Mouse (Mus musculus) spleen, embryonic (tissue): ENCODE results near the gene Nop9.

Experiments used
- CTCF ChIA-PET: fragments of 350-600 bp; sonication (Branson Sonifier 250); formaldehyde crosslinking; loops from one replicate; lab custom pipeline; 2022; lab: Charles Lee

Nop9 gene

DNA sequence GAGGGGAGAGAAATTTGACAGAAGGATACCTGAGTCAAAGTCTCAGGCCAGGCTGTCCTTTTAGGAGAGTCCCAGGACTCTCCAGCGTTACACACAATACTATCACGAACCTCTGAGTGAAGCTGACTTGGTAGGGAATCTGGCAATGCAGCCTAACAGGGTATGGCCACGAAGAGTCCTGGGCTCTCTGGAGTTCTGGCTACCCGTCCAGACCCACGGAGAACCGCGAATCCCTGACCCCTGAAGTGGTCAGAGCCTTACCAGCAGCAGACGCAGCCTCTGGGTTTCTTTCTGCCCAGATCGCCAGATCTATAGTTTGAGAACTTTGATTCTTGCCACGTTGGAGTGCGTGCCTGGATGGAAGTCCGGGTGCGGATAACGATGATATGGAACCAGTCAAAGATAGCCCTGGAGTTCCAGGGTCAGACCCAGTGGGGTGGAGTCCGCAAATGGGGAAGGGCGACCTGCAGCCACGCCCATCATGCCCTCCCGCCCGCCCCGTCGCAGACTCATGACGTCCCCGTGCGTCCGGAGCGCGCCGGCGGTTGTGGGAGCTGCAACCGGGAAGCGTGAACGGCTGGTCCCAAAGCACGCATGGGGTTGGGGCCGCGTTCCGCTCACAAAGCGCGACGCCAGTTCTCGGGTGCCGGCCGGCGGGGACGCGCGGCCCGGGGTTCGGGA lies at the start of gene Nop9, which contains the start of gene Dhrs1:
Gene Nop9 (plus strand): TSS at position 514 of the 681 bp plus-strand sequence.
Gene Dhrs1 (minus strand): TSS at position 511 of the 681 bp plus-strand sequence.
- CTCF ChIA-PET = interaction anchor here (0.6 to 0.9 kb wide), 2 partner anchors 101 to 111 kb away, joined by 3 to 6 read pairs; no protein-coding TSS in a partner anchor

DNA sequence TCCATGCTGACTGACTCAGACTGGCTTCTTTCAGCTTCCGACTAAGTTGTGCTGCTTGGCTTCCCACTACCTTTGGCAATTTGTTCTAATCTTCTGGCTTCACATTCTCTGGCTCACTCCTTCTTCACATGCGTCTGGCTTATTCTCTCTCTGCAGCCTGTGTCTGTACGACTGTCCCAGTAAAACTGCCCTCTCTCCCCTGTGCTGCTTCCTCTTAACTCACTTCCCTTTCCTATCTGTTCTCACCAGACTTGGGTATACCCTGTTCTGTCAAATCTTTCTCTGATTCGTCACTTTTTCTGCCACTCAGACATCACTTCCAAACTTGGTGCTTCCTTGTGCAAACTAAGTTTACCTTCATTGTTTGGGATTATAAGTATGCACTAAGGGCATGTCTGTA lies 48.3 kb upstream of the Nop9 start:
- CTCF ChIA-PET = no interaction called here

DNA sequence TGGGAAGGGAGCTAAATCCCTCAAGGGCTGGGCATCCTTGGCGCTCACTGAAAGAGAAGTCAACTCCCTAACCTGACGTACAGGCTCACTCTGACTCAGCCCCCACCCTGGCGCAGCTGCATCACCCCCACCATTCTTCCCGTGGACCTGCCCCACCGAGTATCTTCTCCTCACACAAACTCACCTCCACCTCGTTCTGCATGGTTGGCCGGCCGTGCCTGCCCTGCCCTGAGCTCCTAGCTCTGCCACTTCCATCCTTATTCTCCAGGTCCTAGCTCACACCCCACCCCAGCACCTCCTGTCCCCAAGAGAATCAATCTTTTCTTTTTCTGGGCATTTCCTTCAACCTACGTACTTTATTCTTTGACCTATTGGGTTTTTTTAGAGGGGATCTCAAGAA lies 44.4 kb upstream of the Nop9 start:
- CTCF ChIA-PET = no interaction called here

DNA sequence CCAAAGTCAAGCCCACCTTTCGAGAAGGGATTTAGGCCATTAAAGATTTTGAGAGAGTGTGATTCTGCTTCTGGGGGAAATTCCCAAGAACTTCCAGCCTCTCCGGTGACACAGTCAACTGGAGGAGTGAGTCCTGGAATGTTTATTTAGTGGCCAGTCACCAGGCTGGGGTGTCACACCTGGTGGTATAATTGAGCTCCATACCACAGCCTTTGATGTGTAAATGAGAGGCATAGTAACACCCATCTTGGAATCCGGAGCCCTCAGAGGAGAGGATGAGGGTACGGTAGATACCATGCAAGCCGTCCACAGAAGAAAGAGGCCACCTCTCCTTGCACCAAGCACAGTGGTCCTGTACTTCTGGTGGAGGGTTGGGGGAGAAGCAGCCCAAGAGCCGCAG lies 42.7 kb upstream of the Nop9 start:
- CTCF ChIA-PET = no interaction called here

DNA sequence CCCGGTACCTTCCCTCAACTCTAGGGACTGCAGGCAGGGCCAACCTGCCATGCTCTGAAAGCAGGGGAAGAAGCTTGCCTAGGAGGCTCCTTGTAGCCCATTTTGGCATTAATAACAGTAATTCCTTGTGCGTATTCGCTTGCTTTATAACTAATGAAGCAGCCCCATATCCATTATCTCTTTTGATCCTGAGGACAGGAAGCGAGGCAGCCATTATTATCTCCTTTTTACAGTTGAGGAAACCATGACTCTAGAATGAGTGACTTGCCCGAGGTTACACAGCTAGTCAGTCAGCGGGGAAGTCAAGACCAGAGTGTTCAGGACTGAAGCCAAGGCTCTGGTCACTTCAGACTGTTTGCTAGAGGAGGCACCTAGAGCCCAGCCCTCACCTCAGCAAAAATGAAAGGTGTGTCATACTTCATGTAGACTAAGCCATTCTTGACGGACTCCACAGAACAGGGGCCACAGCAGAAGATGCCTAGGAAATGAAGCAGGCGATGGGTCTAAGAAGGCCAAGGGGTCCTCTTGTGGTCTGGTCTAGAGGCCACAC lies 39.4 kb upstream of the Nop9 start:
- CTCF ChIA-PET = no interaction called here

DNA sequence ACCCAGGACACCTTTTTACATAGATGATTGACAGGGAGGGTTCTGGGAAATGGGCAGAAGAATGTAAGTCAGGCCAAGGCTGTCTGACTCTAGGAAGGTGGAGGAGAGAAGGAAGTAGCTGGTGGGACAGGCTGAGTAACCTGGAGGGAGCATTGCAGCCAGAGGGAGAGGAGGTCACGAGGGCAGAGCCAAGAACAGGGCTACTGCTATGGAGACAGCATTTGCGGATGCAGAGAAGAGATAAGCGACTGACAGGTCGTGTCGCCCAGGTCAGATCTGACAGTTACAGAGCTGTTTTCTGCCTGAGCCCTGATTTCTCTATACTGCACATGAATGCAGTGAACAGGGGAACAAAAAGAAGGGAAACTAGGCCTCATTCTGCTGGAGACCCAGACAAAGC lies 38.1 kb upstream of the Nop9 start:
- CTCF ChIA-PET = no interaction called here

DNA sequence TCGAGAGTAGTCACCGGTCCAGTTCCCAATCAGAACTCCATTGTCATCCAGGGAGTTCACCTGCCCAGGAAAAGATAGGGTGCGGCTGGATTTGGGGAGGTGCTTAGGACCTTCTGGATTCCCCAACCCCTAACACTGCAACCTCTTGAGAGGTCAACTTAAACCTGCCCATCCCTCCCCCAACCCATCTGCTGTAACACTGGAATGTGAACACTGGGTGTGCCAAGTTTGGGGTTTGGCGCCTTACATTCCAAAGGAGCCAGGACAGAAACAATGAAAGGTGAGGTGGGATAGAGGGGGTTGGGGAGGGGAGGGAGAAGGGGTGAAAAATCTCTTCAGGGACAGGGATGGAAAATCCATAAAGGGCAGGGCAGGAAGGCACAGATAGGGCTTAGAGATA lies 36.0 kb upstream of the Nop9 start:
- CTCF ChIA-PET = no interaction called here

DNA sequence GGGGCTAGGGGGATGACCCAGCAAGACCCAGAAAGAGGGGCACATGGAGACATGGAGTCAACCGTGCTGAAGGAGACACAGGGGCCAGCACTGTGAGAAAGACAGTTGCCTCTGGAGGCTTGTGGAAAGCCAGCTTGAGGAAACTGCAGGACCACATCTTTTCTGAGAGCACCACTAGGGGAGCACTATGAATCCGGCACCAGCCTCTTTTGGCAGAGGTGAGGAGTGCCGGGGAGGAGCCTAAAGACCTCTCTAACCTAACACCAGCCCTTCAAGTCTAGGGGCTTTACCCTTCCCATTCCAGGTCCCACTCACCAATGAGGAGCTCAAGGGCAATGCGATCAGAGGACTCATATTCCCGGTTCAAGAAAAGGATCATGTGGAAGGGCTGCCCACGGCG lies 33.7 kb upstream of the Nop9 start:
- CTCF ChIA-PET = interaction anchor here (0.6 kb wide), 1 partner anchor 63 kb away, joined by 3 read pairs; no protein-coding TSS in a partner anchor

DNA sequence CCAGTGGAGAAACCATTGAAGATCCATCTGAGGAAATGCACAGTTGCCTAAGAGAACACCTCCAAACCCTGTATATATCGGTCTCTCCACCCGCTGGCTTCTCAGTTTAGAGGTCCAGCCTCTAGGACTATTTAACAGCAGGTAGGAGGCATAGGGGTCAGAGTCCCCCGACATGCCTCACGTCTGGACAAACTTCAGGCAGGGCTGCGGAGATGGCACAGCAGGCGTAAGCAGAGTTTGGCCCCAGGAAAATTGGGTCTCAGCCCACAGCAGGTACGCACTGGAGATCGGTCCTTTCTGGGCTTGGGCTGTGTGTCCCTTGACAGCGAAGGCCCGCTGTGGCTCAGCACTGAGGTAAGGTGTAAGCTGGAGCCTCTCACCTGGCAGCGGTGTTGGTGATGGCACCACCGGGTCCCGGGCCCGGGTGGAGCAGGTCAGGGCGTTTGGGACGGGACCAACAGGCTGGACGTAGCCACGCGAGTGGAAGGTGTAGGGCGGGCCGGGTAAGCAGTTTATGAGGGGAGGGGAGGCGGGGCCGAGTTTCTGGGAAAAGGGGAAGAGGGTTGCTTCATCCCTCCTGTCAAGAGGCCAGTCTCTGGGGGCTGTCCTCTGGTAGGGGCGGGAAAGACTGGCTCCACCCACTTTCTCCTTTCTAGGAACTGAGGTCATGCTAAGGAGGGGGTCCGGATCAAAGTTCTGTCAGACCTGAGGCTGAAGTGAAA lies 32.3 kb upstream of the Nop9 start:
- CTCF ChIA-PET = no interaction called here

DNA sequence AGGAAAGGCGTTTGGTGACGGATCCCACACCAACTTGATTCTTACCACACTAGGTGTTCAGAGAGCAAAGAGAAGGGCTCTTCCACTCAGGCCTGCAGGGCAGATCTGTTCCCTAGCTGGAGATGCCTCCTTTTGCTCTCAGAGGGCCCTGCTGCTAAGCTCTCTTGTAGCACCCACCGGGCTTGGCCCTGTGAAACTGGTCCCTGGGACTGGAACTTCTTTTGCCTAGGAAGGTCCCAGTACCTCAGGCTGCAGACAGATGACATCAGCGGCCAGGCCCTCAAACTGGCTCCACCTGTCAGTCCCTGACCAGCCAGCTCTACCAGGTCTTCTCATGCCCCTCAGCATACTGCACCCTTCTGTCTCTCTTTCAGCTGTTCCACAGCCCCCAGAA lies 31.8 kb upstream of the Nop9 start, which contains the start of gene Tgm1:
Gene Tgm1 (minus strand): TSS at position 198 of the 394 bp plus-strand sequence.
- CTCF ChIA-PET = no interaction called here

DNA sequence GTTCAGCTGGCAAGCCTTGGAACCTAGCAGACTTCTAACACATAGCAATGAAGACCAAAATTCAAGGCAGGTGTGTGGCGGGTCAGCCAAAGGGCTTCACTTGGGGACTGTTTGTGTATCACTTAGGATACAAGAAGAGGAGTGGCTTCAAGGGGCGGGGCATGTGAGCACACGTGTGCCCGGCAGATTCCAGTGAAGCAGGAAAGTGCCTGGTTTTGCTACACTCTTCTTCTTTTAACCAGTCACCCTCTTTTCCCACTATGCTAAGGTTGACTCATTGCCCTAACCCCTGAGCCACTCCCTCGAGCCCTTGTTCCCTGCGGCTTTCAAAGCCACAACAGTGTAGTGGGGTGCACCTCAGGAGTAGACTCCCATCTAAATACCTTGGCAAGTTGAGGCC lies 30.6 kb upstream of the Nop9 start:
- CTCF ChIA-PET = interaction anchor here (0.7 kb wide), 1 partner anchor 250 kb away, joined by 21 read pairs; no protein-coding TSS in a partner anchor

DNA sequence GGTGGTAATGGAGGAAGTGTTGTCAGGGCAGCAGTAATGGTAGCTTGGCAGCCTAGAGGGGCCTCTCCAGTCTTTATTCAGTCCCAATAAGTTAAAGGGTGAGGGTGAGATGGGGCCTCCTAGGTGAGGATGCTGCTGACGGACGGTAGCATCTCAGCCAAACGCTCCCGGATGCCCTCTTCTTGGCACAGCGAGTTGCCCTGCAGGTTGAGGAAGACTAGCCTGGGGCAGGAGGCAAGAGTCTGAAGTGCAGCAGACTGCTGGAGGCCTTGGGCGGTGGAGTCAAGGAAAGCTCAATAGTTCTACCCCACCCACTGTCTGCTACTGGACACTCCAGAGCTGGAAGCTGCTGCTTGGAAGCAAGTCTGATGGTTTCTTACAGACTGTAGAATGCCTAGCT lies 29.2 kb upstream of the Nop9 start:
- CTCF ChIA-PET = interaction anchor here (0.6 kb wide), 1 partner anchor 1683 kb away, joined by 15 read pairs; no protein-coding TSS in a partner anchor

DNA sequence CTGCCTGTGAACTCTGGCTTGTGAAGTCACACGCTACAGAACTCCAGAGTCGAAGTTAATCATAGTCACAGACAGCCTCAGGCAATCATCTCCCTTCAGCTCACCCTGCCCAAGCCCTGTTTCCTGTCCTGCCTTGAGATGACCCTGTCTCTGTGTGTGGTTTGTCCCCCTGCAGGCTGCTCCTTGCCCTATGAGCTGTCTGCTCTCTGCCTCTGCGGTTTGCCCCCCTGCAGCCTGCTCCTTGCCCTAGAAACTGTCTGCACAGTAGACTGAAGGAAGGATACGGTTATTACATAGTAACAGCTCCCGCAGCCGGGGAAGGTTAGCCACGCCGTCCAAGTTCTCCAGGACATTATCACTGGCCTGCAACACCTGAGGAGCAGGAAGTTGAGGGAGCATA lies 28.6 kb upstream of the Nop9 start:
- CTCF ChIA-PET = interaction anchor here (0.6 kb wide), 1 partner anchor 1682 kb away, joined by 15 read pairs; no protein-coding TSS in a partner anchor

DNA sequence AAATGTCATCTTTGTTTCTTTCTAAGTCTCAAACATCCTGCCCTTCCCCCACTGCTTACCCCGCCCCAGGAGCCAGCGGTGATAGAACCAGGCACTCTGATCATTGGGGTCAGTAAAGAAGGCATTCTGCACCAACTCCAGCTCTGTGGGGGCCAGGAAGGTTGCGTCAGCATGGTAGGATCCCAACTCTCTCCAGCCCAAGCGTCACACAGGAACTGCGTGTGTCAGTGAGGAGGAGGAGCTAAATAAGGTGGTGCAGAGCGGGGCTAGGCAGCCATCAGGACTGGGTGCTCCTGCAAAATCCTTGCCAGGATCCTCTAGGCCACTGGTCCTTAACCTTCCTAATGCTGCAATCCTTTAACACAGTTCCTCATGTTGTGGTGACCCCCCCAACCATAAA lies 25.8 kb upstream of the Nop9 start:
- CTCF ChIA-PET = no interaction called here

DNA sequence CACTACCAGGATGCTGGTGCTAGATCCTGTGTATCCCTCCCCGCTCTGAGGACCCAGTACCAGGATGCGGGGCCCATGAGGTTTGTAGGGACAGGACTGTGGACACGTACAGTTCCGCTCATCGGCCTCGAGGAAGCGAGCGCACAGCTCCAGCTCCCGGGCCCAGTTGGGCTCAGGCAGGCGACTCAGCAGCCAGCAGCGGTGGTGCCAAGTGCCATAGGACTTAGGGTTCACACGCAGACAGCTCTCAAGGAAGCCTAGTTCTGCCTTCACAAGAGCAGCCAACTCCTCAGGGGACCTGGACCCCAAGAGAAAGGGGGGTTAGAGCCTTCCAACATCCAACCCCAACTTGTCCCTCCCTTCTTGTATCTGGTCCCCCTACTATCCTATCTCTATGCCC lies 24.8 kb upstream of the Nop9 start:
- CTCF ChIA-PET = interaction anchor here (0.6 kb wide), 1 partner anchor 10 kb away, joined by 3 read pairs; no protein-coding TSS in a partner anchor

DNA sequence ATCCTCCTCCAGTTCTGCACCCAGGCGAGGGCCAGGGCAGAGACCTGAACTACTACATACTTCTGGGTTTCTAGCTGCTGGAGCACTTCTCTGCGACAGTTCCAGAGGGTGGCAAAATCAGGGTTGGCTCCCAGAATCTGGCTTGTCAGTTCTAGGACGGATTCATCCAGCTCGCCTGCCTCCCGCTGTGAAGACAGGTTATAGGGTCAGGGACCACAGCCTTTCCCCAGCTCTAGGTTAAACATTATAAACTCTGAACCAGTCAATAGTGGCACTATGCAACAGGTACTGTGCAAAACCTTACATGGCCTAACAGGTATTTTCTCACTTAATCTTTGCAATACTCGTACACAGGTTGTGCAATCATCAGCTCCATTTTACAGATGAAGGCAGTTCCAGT lies 24.4 kb upstream of the Nop9 start:
- CTCF ChIA-PET = interaction anchor here (0.6 kb wide), 1 partner anchor 9 kb away, joined by 3 read pairs; no protein-coding TSS in a partner anchor

DNA sequence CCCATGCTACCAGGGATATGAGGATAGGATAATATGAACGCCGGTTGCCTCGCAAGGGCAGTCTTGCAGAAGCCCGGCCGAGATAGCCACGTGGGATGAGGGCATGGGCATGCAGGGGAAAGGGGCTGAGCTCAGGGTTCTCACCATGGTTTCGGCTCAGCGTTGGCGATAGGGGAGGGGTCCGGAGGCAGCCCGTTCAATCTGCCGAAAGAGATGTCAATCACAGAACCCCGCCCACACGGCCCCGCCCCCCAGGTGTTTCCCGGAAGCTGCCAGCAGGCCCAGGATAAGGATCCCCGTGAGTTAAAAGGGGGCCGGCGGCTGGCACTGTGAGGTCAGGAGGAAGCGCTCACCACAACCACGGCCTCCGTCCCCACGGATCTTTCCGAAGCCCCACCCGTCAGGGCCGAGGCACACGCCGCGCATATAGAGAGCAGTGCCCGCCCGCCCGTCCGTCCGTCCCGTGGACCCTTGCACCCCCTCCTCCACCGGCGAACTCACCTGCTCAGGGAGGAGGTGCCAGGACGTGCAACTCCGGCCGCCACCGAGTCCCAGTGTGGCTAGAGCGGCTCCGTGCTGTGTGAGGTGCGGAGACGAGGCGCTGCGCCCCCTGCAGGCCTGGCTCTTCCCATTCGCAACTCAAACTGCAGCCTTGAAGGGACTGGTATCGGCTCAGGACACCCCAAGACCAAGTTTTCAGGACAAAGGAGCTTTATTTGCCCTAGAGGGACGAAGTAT lies 23.6 kb upstream of the Nop9 start, which contains the start of gene Rabggta:
Gene Rabggta (minus strand): TSS at position 564 of the 738 bp plus-strand sequence.
- CTCF ChIA-PET = no interaction called here

DNA sequence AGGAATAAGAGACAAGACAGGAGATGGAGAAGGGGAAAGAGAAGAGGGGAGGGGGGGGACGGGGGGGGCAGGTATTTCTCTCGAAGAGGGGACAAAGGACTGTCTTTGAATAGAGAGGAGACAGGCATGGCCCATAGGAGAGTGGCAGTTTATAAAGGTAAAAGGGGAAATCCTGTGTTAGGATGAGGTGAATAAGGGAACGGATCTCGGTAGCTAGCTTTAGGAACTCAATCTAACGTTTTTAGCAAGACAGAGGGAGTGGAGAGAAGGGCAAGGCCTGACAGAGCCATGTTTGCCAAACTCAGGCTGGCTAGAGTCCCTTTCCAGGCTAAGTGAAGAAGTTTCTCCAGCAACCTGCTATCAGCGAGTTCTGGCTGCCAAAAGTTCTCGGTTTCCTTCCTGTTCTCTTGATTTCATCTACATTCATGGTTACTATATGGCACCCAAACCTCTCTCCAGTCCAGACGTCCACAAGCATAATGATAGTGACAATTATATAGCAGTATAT lies 23.0 kb upstream of the Nop9 start:
- CTCF ChIA-PET = interaction anchor here (0.6 kb wide), 1 partner anchor 53 kb away, joined by 3 read pairs; no protein-coding TSS in a partner anchor

DNA sequence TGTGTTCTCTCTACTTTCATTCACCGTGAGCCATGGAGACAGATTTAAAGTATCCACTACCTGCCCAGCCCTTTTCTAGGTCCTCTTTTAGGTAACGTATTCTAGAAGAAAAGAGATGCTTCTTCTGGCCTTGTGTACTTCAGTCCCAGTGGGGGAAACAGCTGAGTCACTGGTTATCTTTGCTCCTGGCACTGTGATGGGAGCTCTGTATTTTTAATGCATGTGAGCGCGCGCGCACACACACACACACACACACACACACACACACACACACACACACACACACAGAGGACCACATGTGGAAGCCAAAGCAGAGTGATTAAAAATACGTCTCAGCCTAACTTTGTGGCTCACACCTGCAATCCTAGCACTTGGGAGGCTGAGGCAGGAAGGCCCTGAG lies 22.1 kb upstream of the Nop9 start:
- CTCF ChIA-PET = interaction anchor here (0.8 to 1.0 kb wide), 2 partner anchors 20 to 50 kb away, joined by 3 to 4 read pairs; no protein-coding TSS in a partner anchor

DNA sequence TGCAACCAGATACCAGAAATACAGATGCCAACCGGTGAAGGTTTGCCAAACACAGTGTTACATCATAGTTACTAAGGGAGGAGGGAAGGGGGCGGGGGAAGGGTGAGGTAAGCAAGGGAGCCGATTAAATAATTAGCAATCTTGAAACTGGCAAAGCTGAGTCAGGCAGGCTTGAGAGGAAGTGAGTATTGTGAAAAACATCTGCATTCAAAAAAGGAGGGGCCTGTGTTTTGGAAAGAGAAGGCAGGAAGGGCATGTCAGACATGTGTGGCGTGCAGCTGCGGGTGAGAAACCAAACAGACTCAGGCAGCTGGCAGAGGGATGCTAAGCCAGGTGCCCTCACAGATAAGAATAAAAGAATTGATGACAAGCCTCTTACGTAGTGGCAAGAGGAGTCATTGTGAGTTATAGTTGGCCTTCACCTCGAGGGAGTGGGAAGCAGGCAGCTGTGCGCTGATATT lies 21.1 kb upstream of the Nop9 start:
- CTCF ChIA-PET = interaction anchor here (1.0 kb wide), 1 partner anchor 19 kb away, joined by 4 read pairs; no protein-coding TSS in a partner anchor

DNA sequence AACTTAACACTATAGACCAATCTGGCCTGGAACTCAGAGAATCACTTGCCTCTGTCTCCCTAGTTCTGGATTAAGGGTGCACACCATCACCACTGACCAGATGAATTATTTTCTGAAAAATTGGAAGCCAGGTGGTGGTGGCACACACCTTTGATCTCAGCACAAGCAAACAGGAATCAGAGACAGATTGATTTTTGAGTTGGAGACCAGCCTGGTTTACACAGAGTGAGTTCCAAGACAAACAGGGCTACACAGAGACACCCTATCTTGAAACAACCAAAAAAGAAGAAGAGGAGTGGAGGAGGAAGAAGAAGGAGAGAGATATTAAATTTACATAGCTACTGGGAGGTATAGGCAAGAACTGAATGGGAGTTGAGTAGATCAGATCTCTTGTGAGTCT lies 19.2 kb upstream of the Nop9 start:
- CTCF ChIA-PET = no interaction called here
